Mouse (Mus musculus): Measurements from ENCODE around the gene Tubb5.

The Tubb5 gene

GRCm38 (mm10) chr17:35861198-35861857 is 23.2 kb upstream of the Tubb5 start, which contains the start of gene Nrm:
Gene Nrm, plus strand, starts transcription at chr17:35861318.
- in situ Hi-C loops (cut with MboI, MseI): no loop called here

- in situ Hi-C loops (cut with MboI, MseI): no loop called here
Observed at GRCm38 (mm10) chr17:35860831-35861197, 22.7 kb upstream of the Tubb5 start.

GRCm38 (mm10) chr17:35859835-35860234 is 21.7 kb upstream of the Tubb5 start:
- in situ Hi-C loops (cut with MboI, MseI): no loop called here

GRCm38 (mm10) chr17:35859371-35859770 is 21.3 kb upstream of the Tubb5 start:
- in situ Hi-C loops (cut with MboI, MseI): no loop called here

- in situ Hi-C loops (cut with MboI, MseI): no loop called here
Observed at GRCm38 (mm10) chr17:35850974-35851373, 12.9 kb upstream of the Tubb5 start.

GRCm38 (mm10) chr17:35848112-35848511 is 10.0 kb upstream of the Tubb5 start:
- in situ Hi-C loops (cut with MboI, MseI): no loop called here

GRCm38 (mm10) chr17:35843514-35843913 is 5.4 kb upstream of the Tubb5 start:
- in situ Hi-C loops (cut with MboI, MseI): no loop called here

GRCm38 (mm10) chr17:35842006-35842405 is 3.9 kb upstream of the Tubb5 start:
- in situ Hi-C loops (cut with MboI, MseI): no loop called here

- in situ Hi-C loops (cut with MboI, MseI): no loop called here
Observed at GRCm38 (mm10) chr17:35841076-35841950, 3.2 kb upstream of the Tubb5 start, which contains the start of gene Mdc1. Gene Mdc1, plus strand, starts transcription at chr17:35841515.

GRCm38 (mm10) chr17:35840561-35840960 is 2.5 kb upstream of the Tubb5 start:
- in situ Hi-C loops (cut with MboI, MseI): no loop called here

GRCm38 (mm10) chr17:35839002-35839401 is 896 bp upstream of the Tubb5 start:
- in situ Hi-C loops (cut with MboI, MseI): loop anchor here (5.0 kb wide), 3 partner anchors 33 to 283 kb away; partner anchors contain the start of gene Gm19684

- in situ Hi-C loops (cut with MboI, MseI): loop anchor here (5.0 kb wide), 3 partner anchors 34 to 284 kb away; partner anchors contain the start of gene Gm19684
Observed at GRCm38 (mm10) chr17:35838570-35838969, 464 bp upstream of the Tubb5 start.

- in situ Hi-C loops (cut with MboI, MseI): loop anchor here (5.0 kb wide), 3 partner anchors 35 to 285 kb away; partner anchors contain the start of gene Gm19684
Observed at GRCm38 (mm10) chr17:35837487-35837886, 619 bp downstream of the Tubb5 start.

GRCm38 (mm10) chr17:35836991-35837422 is 1.1 kb downstream of the Tubb5 start:
- in situ Hi-C loops (cut with MboI, MseI): loop anchor here (5.0 kb wide), 3 partner anchors 35 to 285 kb away; partner anchors contain the start of gene Gm19684

GRCm38 (mm10) chr17:35836178-35836965 is 1.7 kb downstream of the Tubb5 start:
- in situ Hi-C loops (cut with MboI, MseI): loop anchor here (5.0 kb wide), 3 partner anchors 36 to 286 kb away; partner anchors contain the start of gene Gm19684

- in situ Hi-C loops (cut with MboI, MseI): loop anchor here (5.0 kb wide), 3 partner anchors 37 to 287 kb away; partner anchors contain the start of gene Gm19684
Observed at GRCm38 (mm10) chr17:35835424-35836140, 2.5 kb downstream of the Tubb5 start.

- in situ Hi-C loops (cut with MboI, MseI): loop anchor here (5.0 kb wide), 3 partner anchors 37 to 287 kb away; partner anchors contain the start of gene Gm19684
Observed at GRCm38 (mm10) chr17:35834696-35835422, 3.2 kb downstream of the Tubb5 start.

- in situ Hi-C loops (cut with MboI, MseI): no loop called here
Observed at GRCm38 (mm10) chr17:35833894-35834293, 4.2 kb downstream of the Tubb5 start.

GRCm38 (mm10) chr17:35833239-35833751 is 4.8 kb downstream of the Tubb5 start:
- in situ Hi-C loops (cut with MboI, MseI): no loop called here

All from regulatory T cell (primary cell).